Mouse (Mus musculus): ENCODE results near the gene Esrrb. TPM values are rescaled to one million over a fixed set of nuclear protein-coding genes. Genes with fewer than 3 reads are reported as not detected.

Esrrb gene
- polyA plus RNA-seq, 1 experiment from 2014 or later, result 0.45 TPM

DNA sequence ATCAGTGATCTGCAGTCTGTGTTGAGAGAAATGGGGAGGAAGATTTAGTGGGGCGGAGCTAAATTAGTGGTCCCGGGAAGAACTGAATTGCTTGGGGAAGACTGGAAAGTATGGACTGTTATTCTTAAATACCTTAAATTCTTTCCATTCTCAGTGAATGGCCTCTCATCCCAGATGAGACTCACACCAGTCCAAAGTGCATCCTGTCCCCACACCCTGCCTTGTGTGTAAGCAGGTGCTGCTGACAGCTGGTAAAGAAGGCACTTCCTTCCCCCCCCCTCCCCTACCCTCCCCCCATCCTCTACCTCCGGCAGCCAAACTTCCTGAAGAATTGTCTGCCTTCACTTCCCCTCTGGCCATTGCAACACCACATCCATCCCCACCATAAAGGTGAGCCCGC lies 105.3 kb downstream of the Esrrb start:
- CTCF ChIA-PET, result no interaction called here
- in situ Hi-C loops (cut with MboI; ENCODE audit: low pct_unique_long_range_greater_than_20kb), result no loop called here
- H3K27me3 ChIP-seq, result peaks cover 9% of the 10 kb centered on the region
- POLR2A ChIA-PET, result no interaction called here
- no peak for TF ChIP-seq CTCF (IDR thresholded peaks at IDR 0.05)
- ATAC-seq, result no peak
- no peak for DNase-seq (ENCODE audit: low read depth, low spot score)

DNA sequence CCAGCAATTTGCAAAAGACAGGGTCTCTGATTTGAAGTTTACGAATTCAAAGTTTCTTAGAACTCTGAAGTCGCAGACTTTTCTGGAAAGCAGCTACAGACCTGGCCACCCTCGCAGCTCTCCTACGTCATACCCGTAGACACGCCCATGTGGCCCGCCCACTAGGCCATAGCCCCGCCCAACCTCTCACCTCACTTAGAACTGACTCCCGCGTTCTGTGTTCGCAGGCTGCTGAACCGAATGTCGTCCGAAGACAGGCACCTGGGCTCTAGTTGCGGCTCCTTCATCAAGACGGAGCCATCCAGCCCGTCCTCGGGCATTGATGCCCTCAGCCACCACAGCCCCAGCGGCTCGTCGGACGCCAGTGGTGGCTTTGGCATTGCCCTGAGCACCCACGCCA lies 109.0 kb downstream of the Esrrb start:
- ATAC-seq, result no peak

DNA sequence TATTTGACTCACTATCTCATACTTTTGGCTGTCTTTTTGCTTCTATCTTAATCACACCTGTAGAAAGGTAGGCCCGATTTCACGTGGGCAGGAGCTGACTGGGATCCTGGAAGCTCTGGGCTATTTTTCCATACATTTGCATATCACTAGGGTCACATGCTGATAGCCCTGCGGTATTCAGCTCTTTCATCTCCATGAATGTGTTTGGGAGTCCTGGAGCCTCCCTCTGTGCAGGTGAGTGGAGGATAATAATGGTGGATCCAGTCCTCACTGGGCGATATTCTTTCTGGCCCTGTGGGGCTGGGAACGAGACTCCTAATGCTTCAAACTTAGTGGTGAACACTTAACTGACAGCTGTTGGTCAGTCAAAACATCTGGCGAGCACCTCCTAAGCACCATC lies 110.0 kb downstream of the Esrrb start:
- no peak for TF ChIP-seq CTCF (IDR thresholded peaks at IDR 0.05)
- in situ Hi-C loops (cut with MboI; ENCODE audit: low pct_unique_long_range_greater_than_20kb), result no loop called here
- H3K27me3 ChIP-seq, result peaks cover 8% of the 10 kb centered on the region
- ATAC-seq (no peak), DNase-seq (ENCODE audit: low read depth, low spot score) (no peak)
- ChIA-PET POLR2A (no interaction called here), CTCF (no interaction called here)

More for the DNA sequence above, 109.0 kb downstream of the Esrrb start:
- TF ChIP-seq CTCF (IDR thresholded peaks at IDR 0.05), result no peak
- ChIA-PET CTCF (no interaction called here), POLR2A (no interaction called here)
- H3K27me3 ChIP-seq, result peaks cover 8% of the 10 kb centered on the region
- no peak for DNase-seq (ENCODE audit: low read depth, low spot score)
- in situ Hi-C loops (cut with MboI; ENCODE audit: low pct_unique_long_range_greater_than_20kb), result no loop called here

DNA sequence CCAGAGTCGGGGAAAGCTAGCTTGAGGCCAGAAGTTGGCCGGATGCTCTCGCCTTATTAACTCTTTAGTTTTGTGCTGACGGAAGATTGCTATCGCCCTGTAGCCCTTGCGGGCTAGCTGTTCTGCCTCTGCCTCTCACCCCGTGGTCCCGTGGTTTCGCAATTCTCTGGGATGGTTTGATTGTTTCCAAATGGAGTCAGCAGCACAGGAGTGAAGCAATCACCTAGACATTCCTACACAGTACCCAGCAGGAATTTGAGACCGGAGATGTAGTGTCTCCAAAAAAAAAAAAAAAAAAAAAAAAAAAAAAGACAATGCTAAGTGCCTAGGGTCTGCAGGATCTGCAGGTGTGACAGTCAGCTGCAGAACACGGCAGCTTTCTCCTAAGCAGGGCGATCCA lies 112.7 kb downstream of the Esrrb start:
- no peak for TF ChIP-seq CTCF (IDR thresholded peaks at IDR 0.05)
- ATAC-seq (no peak), DNase-seq (ENCODE audit: low read depth, low spot score) (peak; percentile 17)
- ChIA-PET POLR2A (no interaction called here), CTCF (no interaction called here)
- in situ Hi-C loops (cut with MboI; ENCODE audit: low pct_unique_long_range_greater_than_20kb), result no loop called here
- peaks cover 15% of the 10 kb centered on the region for H3K27me3 ChIP-seq

DNA sequence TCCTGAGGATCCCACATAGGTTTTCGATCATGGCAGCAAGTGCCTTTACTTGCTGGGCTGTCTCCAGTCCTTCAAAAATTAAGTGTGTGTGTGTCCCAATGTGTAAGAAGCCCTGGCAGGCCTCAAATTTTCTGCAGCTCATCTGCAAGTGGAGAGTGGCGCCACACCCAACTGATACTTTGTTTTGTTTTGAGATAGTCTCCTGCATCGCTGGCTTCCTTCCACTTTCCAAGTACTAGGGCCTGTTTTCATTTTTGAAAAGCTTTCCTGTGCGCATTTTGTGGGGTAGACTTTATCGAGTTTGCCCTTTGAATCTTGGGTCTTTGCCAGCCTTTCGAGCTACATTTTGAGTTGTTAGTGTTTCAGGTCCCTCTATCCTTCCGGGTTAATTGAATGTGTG lies 115.1 kb downstream of the Esrrb start:
- in situ Hi-C loops (cut with MboI; ENCODE audit: low pct_unique_long_range_greater_than_20kb), result no loop called here
- H3K27me3 ChIP-seq, result peaks cover 16% of the 10 kb centered on the region
- DNase-seq (ENCODE audit: low read depth, low spot score), result no peak
- ATAC-seq, result no peak
- POLR2A ChIA-PET, result interaction anchor here (0.6 kb wide), 1 partner anchor 177 kb away, joined by 3 read pairs; no protein-coding TSS in a partner anchor
- TF ChIP-seq CTCF (IDR thresholded peaks at IDR 0.05), result no peak
- CTCF ChIA-PET, result no interaction called here

DNA sequence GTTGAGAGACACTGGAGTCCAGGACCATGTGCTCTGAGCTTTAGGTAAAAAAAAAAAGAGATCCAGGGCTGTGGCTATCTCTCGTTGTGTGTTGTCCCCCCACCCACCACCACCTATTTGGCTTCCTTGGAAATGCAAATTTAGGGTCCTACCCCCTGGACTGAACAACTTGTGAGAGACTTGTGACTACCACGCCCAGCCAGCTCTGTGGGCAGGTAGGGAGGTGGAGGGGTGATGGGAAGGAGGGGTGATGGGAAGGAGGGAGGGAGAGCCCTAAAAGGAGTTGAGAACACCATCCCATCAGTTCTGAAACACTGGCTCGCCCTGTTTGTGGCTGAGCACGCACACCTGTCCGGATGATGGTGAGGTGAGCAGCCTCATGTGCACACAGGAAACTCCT lies 118.0 kb downstream of the Esrrb start:
- TF ChIP-seq CTCF (IDR thresholded peaks at IDR 0.05), result no peak
- in situ Hi-C loops (cut with MboI; ENCODE audit: low pct_unique_long_range_greater_than_20kb), result no loop called here
- DNase-seq (ENCODE audit: low read depth, low spot score) (no peak), ATAC-seq (no peak)
- ChIA-PET CTCF (no interaction called here), POLR2A (interaction anchor here (0.5 kb wide), 1 partner anchor 36 kb away, joined by 3 read pairs; no protein-coding TSS in a partner anchor)
- H3K27me3 ChIP-seq, result peaks cover 13% of the 10 kb centered on the region

DNA sequence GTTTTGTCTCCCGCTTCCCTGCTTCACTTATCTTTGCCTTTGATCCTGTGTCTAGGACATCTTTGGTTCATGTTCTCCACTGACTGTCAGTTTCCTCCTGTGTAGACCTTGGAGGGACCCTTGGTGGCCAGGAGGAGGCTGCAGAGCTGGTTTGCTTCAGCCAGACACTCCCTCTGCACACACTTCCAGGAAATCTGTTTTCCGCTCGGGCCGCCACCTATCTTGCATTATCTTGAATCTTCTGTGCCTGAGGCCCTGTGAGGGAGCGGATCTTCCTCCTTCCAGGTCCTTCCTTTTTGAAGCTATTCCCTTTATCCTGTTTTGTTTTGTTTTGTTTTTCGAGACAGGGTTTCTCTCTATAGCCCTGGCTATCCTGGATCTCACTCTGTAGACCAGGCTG lies 121.1 kb downstream of the Esrrb start:
- TF ChIP-seq CTCF (IDR thresholded peaks at IDR 0.05), result no peak
- CTCF ChIA-PET, result no interaction called here
- ATAC-seq (no peak), DNase-seq (ENCODE audit: low read depth, low spot score) (no peak)
- in situ Hi-C loops (cut with MboI; ENCODE audit: low pct_unique_long_range_greater_than_20kb), result no loop called here
- H3K27me3 ChIP-seq, result peaks cover 13% of the 10 kb centered on the region
- POLR2A ChIA-PET, result no interaction called here

DNA sequence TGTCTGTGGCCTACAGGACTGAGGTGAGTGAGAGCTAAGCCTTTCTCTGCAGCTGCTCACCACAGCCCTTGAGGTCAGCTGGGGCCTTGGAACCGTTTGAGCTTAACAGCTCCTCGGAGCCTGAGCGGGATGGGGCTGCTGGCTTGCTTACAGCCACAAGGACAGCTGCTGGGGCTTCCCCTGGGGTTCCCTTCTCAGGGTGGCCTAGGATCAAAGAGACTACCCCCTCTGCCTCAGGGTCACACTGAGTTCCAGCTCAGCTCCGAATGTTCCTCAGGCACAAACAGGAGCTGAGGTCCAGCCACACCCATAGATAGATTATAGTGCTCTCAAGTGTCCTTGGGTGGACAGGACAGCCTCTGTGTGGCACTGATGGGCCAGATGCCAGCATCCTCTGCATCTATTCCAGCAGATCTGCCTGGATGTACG lies 122.5 kb downstream of the Esrrb start:
- no peak for ATAC-seq
- no peak for DNase-seq (ENCODE audit: low read depth, low spot score)
- CTCF ChIA-PET, result no interaction called here
- TF ChIP-seq CTCF (IDR thresholded peaks at IDR 0.05), result no peak
- in situ Hi-C loops (cut with MboI; ENCODE audit: low pct_unique_long_range_greater_than_20kb), result no loop called here
- POLR2A ChIA-PET, result no interaction called here
- peaks cover 5% of the 10 kb centered on the region for H3K27me3 ChIP-seq

DNA sequence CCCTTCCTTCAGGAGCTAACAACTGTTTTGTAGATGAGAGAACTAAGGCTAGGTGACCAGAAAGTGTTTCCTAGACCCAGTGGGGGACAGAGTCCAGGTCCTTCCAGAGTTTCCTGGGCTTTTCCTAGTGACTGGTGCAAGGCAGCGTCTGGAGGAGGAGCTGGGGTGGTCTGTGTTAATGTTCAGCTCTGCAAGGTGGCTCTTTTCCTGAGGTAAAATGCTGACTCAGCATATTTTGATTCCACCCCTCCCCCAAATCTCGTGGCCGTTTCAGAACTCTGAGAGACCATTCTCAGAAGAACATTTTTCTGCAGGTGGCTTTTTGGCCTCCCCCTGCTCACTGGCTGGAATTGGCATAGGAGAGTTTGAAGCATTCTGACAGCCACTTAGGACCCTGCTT lies 127.1 kb downstream of the Esrrb start:
- in situ Hi-C loops (cut with MboI; ENCODE audit: low pct_unique_long_range_greater_than_20kb), result no loop called here
- ATAC-seq, result no peak
- POLR2A ChIA-PET, result no interaction called here
- CTCF ChIA-PET, result no interaction called here
- DNase-seq (ENCODE audit: low read depth, low spot score), result no peak
- TF ChIP-seq CTCF (IDR thresholded peaks at IDR 0.05), result no peak
- no peaks in the 10 kb centered on the region for H3K27me3 ChIP-seq

DNA sequence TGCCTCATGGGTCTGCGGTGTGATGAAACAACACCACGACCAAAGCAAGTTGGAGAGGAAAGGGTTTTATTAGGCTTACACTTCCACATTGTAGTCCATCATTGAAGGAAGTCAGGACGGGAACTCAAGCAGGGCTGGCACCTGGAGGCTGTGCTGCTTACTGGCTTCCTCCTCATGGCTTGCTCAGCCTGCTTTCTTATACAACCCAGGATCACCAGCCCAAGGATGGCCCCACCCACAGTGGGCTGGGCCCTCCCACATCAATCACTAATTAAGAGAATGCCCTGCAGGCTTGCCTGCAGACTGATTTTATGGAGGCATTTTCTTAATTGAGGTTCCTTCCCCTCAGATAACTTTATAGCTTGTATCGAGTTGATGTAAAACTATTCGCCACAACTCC lies 129.1 kb downstream of the Esrrb start:
- ATAC-seq, result no peak
- no peaks in the 10 kb centered on the region for H3K27me3 ChIP-seq
- ChIA-PET POLR2A (no interaction called here), CTCF (no interaction called here)
- no peak for DNase-seq (ENCODE audit: low read depth, low spot score)
- in situ Hi-C loops (cut with MboI; ENCODE audit: low pct_unique_long_range_greater_than_20kb), result no loop called here
- no peak for TF ChIP-seq CTCF (IDR thresholded peaks at IDR 0.05)

DNA sequence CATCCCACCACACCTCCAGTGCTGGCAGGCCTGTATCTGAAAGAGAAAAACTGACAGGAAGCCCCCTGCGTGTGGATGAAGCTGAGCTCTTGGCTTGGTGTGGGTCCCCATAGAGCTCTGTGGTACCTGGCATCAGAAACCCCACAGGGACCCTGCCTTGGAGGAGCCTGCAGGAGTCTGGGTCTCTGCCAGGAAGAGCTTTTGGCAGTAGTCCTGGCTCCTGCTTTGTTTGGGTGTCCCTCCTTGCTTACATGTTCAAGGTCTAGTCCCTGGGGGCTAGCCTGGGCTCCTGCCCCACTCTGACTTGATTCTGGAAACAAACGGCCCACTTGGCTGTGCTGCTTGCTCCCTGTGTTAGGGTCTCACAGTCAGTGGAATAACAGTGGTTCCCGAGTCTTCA lies 130.6 kb downstream of the Esrrb start:
- TF ChIP-seq CTCF (IDR thresholded peaks at IDR 0.05), result no peak
- DNase-seq (ENCODE audit: low read depth, low spot score), result no peak
- no peaks in the 10 kb centered on the region for H3K27me3 ChIP-seq
- ATAC-seq, result no peak
- ChIA-PET CTCF (no interaction called here), POLR2A (no interaction called here)
- in situ Hi-C loops (cut with MboI; ENCODE audit: low pct_unique_long_range_greater_than_20kb), result no loop called here

DNA sequence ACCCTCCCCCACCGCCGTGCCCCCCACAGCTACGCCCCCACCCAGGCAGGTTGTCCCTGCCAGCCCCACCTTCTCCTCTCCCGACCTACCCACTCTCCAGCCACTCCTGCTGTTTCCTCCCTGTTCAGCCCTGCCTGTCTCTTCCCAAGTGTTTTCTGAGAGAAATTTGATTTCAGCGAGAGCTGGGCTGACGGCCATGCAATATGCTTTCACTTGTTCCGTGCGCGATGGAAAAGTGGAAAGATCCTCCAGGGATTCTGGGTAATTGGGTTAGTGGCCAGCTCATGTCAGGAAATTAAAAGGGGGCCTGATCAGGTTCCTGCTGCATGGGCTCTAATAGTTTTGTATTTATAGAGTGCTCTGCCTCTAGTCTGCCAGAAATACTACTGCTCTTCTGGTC lies 131.9 kb downstream of the Esrrb start:
- TF ChIP-seq CTCF (IDR thresholded peaks at IDR 0.05), result no peak
- H3K27me3 ChIP-seq, result no peaks in the 10 kb centered on the region
- CTCF ChIA-PET, result no interaction called here
- DNase-seq (ENCODE audit: low read depth, low spot score), result no peak
- in situ Hi-C loops (cut with MboI; ENCODE audit: low pct_unique_long_range_greater_than_20kb), result no loop called here
- POLR2A ChIA-PET, result no interaction called here
- ATAC-seq, result no peak

All from Patski (cell line).